Mouse (Mus musculus) heart, adult 9 months (tissue): ENCODE measurements around the gene Apol7a.
A peak's percentile ranks its signal among the peaks of the same experiment; 100 is the strongest.
"Not testable (repeated sequence)": the region's sequence is repeated elsewhere in the genome, so short reads cannot be mapped to it uniquely, and the experiment has no call there.

Experiments
- DNase-seq, 2 experiments: peaks; one replicate each; pipeline ENCODE4 v3.0.0; 2022; ENCODE audit warnings: low spot score in 2 of 2

The Apol7a gene

DNA sequence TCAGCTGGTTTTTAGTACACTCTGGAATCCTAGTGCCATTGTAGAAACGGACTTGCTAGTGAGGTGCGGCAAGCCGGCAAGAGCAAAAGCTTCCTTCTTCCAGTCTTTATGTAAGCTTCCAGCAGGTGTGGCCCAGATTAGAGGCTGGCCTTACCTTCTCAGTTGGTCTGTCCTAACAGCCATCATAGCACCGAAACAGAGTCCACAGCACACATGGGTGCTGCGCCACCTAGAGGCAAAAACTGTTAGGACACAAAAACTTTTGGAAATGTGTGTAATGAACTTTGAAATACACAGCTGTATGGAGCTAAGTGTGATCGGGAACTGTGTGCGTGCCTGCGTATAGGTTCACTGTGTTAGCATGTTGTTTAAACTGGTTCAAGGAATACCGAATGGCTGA lies at the start of gene Apol7a:
Apol7a (minus strand) TSS at position 84 of the 400 bp plus-strand sequence.
- not testable (repeated sequence) for DNase-seq

DNA sequence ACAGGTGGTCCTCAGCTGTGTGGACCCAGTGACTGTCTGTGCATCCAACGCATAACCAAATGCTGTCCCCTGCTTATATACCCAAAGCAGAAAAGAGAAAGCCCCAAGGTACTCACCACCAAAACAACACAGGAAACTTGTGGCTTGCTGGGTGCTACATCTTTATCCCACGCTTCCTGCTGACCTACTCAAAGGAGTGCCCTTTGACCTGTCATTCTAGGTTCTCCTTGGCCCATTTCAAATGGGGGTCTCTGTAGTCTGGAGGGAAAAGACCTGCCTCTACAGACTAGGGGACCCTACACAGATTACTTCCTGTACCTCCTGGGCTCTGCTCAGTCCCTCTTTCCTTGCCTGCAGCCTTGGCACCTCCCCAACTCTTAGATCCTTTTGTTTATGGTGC lies 48.5 kb upstream of the Apol7a start, which contains the start of gene Apol7b:
Apol7b (minus strand) TSS at position 101 of the 400 bp plus-strand sequence.
- not testable (repeated sequence) for DNase-seq

DNA sequence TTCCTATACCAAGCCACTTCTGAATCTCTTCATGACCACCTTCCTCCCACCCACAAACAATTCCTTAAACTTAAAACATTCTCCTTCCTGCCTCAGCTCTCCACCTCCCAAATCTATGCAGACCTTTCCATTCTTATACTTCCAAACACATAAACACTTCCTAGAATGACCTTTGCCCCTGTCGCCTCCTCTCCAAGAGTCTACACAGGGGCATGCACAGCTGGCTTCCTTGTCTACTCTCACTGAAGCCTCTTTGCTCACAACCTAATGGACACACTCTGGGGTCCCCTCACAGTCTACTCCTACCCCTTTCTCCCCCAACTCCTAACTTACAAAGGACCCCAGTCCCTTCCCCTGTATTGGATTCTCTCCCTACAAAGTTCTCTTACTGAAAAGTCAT lies 46.8 kb upstream of the Apol7a start:
- not testable (repeated sequence) for DNase-seq

- not testable (repeated sequence) for DNase-seq
Observed at GRCm38 (mm10) chr15:77444746-77445145, 45.8 kb upstream of the Apol7a start.

GRCm38 (mm10) chr15:77428690-77429448 lies 30.0 kb upstream of the Apol7a start:
- not testable (repeated sequence) for DNase-seq

DNA sequence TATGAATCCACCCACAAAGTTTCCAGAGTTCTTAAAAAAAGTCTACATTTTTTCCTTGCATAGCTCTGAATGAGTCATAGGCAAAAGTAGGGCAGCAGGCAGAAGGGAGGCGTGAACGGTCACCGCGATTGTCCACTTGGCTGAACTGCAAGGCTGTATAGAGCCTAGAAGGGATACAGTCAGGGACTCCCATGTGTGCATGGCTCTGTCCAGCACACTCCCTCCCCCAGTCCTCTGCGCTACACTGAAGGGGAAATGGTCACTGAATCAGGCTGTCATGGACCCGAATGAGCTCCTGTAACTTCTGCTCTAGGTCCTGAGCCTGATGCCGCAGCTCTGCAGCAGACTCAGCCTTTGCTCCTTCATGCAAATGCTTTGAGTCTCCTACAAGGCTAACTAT lies 24.0 kb upstream of the Apol7a start:
- not testable (repeated sequence) for DNase-seq

DNA sequence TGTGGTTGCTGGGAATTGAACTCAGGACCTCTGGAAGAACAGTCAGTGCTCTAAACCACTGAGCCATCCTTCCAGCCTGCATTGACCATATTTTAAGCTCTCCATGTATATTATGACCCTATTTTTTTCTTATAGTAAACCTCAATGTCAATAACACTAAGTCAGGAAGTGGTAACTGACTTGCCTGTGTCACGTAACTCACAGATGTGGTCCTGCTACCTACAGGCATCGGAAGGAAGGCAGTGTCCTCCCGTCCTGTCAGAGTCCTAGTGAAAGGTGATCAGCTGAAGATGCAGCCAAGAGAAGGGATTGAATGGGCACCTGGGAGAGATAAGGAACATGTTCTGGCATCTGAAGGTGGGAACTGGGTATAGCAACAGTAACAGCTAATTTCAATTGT lies 20.7 kb upstream of the Apol7a start:
- DNase-seq = not testable (repeated sequence)

- not testable (repeated sequence) for DNase-seq
Observed at GRCm38 (mm10) chr15:77416655-77417333, 17.9 kb upstream of the Apol7a start.

DNA sequence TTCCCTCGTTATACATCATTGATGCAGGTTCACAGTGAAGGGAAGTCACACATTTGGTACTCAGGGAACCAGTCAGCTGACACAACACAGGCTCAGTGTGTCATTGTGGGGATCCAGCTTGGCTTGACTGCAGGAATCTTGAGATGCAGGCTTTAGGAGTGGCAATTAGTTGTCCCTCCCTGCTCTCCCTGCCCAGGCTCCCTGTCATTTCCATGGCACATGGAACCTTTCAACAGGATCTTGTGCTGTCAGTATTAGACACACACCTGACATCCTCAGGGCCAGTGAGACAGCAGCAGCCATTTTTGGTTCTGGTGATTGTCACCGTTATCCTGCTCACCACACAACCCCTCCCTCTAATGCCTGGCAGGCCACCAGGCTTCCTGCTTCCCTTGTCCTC lies 16.7 kb upstream of the Apol7a start:
- DNase-seq = not testable (repeated sequence)

DNA sequence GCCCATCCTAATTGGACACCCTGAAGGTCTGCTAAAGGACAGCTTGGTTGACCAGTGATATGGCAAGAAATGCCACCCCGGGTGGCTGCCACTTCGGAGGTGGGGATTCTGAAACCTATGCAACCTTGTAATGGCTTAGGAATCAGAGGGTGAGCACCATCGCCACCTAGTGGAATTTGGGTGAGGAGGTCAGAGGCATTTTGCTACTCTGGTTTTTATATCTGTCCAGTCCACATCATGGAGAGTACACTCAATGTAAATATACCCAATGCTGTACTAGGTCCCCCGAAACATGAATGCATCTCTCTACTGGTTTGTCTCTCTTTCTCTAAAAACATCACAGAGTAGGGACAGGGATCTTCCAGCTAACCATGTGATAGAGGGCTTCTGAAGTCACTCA lies 13.8 kb upstream of the Apol7a start:
- DNase-seq = not testable (repeated sequence)

DNA sequence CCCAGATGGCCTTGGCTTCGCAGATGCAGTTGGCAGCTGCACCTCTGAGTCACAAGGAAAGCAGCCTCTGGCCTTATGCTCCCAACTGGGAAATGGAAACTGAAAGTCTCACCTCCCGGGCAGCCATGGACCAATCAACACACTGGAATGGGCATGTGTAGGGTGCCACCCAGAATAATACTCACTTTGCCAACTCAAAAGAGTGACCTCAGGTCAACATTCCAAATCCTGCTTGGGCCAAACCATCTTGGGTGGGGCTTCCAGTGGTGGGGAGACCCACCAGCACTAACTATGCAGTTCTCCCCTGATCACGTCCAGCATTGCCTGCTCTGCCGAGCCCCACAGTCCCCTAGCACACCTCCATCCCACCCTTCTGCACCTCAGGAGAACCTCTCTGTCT lies 12.1 kb upstream of the Apol7a start, which contains the start of gene Apol9a:
Apol9a (minus strand) TSS at position 101 of the 400 bp plus-strand sequence.
- DNase-seq = not testable (repeated sequence)

DNA sequence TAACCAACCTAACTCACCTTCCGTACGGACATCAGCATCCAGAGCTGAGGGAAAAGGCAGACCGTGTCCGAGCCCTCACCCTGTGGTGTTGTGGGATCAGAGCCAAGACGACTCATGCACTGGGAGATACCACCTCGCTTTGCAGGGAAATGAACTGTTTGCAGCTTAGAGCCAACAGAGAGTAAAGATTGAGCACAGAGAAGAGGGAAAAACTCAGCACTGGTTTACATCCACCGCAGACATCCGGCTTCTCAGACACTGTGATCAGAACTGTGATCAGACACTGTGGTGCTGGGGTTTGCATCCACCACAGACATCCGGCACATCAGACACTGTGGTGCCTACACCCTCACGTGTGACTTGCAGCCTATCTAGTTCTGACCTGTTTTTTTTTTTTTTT lies 7.5 kb upstream of the Apol7a start:
- not testable (repeated sequence) for DNase-seq

DNA sequence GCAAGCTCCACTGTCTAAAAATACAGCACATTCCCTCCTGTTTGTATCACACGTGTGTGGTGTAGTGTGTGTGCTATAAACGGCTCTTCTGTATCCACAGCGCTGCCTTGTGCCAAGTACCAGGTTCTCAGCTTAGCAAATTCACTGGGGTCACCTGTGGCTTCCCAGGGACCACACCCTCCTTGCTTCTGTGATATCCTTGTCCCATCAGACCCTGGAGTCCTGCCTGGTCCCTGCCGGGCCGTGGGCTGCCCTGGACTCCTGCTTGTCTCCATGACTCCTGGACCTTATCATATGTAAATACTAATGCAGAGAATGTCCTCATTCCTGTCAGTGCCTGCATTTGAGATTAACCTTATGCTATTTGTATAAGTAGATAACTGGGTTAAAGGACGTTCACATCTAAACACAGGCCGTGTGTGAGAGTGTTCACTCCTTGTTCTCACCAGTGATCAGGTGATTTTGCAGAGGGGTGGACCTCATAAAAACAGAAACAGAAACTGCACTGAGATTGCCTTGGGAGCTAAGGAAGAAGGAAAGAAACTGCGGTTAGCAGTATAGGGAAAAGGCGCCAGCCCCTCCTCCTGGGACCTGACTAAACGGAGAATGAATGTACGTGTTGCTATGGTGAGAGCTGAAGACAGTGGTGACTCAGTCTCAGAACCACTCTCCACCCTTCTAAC lies 1.3 kb downstream of the Apol7a start:
- peak in 1 of 2 experiments; percentile 25 for DNase-seq

- not testable (repeated sequence) for DNase-seq
Observed at GRCm38 (mm10) chr15:77393832-77394231, 5.1 kb downstream of the Apol7a start.

- DNase-seq = no peak
Observed at GRCm38 (mm10) chr15:77387462-77387861, 11.4 kb downstream of the Apol7a start.

DNA sequence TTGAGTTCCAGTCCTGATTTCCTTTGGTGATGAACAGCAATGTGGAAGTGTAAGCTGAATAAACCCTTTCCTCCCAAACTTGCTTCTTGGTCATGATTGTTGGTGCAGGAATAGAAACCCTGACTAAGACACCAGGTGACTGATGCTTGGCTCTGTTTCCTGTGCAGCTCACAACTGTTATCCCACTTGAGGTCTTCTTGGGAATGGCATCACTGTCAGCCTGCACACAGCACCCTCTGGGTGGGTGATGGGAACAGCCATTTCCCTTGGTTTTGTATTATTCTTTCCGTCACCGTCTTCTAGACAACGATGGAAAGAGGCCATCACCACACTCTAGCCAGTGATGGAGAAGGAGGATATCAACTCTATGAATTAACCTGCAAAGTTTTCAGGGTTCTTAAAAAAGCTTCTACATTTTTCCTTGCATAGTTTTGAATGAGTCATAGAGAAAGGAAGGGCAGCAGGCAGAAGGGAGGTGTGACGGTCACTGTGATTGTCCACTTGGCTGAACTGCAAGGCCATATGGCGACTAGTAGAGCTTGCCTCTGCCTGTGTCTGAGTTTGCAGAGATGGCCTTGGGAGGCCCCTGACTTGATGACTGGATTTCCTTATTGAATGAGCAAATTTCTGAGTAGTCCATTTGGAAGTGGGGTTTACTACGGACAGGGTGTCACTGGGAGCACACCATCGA lies 14.4 kb downstream of the Apol7a start:
- DNase-seq = no peak

DNA sequence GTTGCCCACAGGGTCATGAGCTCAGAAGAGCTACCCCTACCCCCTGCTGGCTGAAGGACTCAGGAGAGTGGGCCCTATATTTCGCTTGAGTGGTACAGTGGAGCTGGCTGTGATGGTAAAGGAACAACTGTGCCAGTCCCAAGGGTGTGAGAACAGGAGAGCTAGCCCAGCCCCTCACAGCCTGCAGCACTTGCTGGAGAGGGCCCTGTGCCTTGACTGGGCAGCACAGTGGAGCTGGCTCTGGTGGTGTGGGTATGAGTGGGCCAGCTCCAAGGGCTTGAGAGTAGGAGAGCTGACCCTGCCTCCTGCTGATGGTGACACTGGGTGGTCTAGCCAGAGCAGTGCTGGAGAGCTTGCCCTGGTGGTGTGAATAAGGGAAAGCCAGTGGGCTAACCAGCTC lies 16.0 kb downstream of the Apol7a start:
- DNase-seq = no peak

- DNase-seq = no peak
Observed at GRCm38 (mm10) chr15:77382271-77382850, 16.5 kb downstream of the Apol7a start.

GRCm38 (mm10) chr15:77381481-77381880 lies 17.4 kb downstream of the Apol7a start:
- DNase-seq = no peak

DNA sequence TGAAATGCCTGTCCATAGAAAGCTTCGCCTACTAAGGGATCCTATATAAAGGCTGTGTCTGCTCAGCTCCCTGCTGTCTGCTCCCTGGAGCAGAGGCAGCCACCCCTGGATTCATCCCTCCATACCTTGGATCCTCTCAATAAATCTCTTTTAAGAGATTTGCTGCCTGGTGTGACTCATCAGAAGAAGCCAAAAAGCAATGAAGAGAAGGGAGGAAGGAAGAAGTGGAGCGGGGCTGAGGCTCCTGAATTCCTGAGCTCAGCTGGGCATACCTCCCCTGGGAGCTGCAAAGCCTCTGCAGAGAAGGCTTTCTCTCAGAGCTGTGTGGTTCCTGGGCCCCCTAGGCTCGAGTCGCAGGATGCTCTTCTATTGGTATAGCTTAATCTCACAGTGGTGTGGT lies 19.0 kb downstream of the Apol7a start:
- no peak for DNase-seq

DNA sequence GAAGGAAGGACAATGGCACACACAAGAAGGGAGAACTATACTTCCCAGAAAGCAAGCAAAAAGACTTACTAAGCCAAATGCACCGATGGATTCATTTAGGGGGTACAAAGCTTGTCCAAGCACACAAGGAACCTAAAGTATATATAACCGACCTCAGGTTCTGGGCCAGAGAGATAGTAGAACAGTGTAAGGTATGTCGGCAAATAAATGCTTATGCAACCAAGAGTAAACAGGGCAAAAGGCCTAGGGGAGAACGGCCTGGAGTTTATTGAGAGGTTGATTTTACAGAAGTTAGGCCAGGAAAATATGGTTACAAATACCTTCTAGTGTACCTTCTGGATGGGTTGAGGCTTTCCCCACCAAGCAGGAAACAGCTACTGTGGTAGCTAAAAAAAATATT lies 21.5 kb downstream of the Apol7a start:
- DNase-seq = no peak
